ENCODE assay signal across 11 mouse cellular contexts in genomic region chr2:168045771-168046170, GRCm38 (mm10). TPM values are rescaled to one million over a fixed set of nuclear protein-coding genes. Genes with fewer than 3 reads are reported as not detected.
DNase-seq lines count a peak whose midpoint lies in the region; ATAC-seq and TF ChIP-seq lines count a peak whose summit lies in the region.
"Had no signal": no experiment of that assay in that cellular context is flagged by ENCODE, and none has a peak within 500 bp of the region (broad histone marks: within the 10 kb centered on the region; RNA-seq: fewer than 3 reads in every experiment).

No protein-coding gene starts in this region.

- no peaks in the 10 kb centered on the region for H3K27me3 ChIP-seq in heart, embryonic 12.5 days (replicated peaks)
- H3K27me3 ChIP-seq in intestine, embryonic 16.5 days (replicated peaks; ENCODE audit: control insufficient read depth, insufficient read depth, low read length) = 0 out of 2 replicates have a peak, but pooled peaks cover 2% of the 10 kb centered on the region
- peaks cover 33% of the 10 kb centered on the region for H3K27me3 ChIP-seq in limb, embryonic 12.5 days
- H3K27me3 ChIP-seq in hindbrain, embryonic 11.5 days (ENCODE audit: control insufficient read depth, insufficient read depth, low read length) = peaks cover 20% of the 10 kb centered on the region
- H3K27me3 ChIP-seq in thymus, adult 2 months (ENCODE audit: control insufficient read depth, insufficient read depth, low read length) = peaks cover 11% of the 10 kb centered on the region; the same call in 1 of the 2 replicates

- H3K9me3 ChIP-seq in heart, embryonic 12.5 days (replicated peaks) = no peaks in the 10 kb centered on the region
- H3K9me3 ChIP-seq in intestine, embryonic 16.5 days (ENCODE audit: control insufficient read depth, low read length) = 0 out of 2 replicates have a peak, but pooled peaks cover 3% of the 10 kb centered on the region
- no peaks in the 10 kb centered on the region for H3K9me3 ChIP-seq in limb, embryonic 12.5 days
- no peaks in the 10 kb centered on the region for H3K9me3 ChIP-seq in hindbrain, embryonic 11.5 days (ENCODE audit: control insufficient read depth, low read length)

- 0 out of 2 replicates have a peak overlapping the region, but pooled peaks have one; percentile 0 for H3K4me2 ChIP-seq in heart, embryonic 12.5 days
- peak overlapping the region; percentile 20 for H3K4me2 ChIP-seq in intestine, embryonic 16.5 days (ENCODE audit: low read depth, low read length)
- peak overlapping the region; percentile 4; the same call in 1 of the 2 replicates for H3K4me2 ChIP-seq in limb, embryonic 12.5 days
- no peak overlapping the region for H3K4me2 ChIP-seq in hindbrain, embryonic 11.5 days (replicated peaks; ENCODE audit: low read depth, low read length)

- 0 out of 2 replicates have a peak overlapping the region, but pooled peaks have one; percentile 26 for H3K9ac ChIP-seq in heart, embryonic 12.5 days
- peak overlapping the region; percentile 38; the same call in 1 of the 2 replicates for H3K9ac ChIP-seq in intestine, embryonic 16.5 days (ENCODE audit: low read depth, low read length)
- no peak overlapping the region for H3K9ac ChIP-seq in limb, embryonic 12.5 days (replicated peaks)
- no peak overlapping the region for H3K9ac ChIP-seq in hindbrain, embryonic 11.5 days (ENCODE audit: low read depth, low read length)

- ATAC-seq in heart, embryonic 12.5 days (ENCODE audit: insufficient number of reproducible peaks, low FRiP score) = no peak
- ATAC-seq in intestine, embryonic 16.5 days = peak; percentile 78
- ATAC-seq in limb, embryonic 12.5 days (ENCODE audit: insufficient number of reproducible peaks, insufficient read depth, low FRiP score, low TSS enrichment, low read depth) = peak; percentile 47
- no peak for ATAC-seq in erythroid progenitor cell, adult 5-6 weeks (replicated peaks; ENCODE audit: low FRiP score, poor library complexity, severe bottlenecking)
- no peak for ATAC-seq in hindbrain, embryonic 11.5 days (ENCODE audit: low FRiP score)
- ATAC-seq: inflammation-experienced regulatory T-cells, adult 6 months had no signal

- WGBS in heart, embryonic 12.5 days = 22% methylated on average over 5 of the region's 5 CpGs
- 9% methylated on average over 5 of the region's 5 CpGs for WGBS in intestine, embryonic 16.5 days
- 14% methylated on average over 5 of the region's 5 CpGs for WGBS in limb, embryonic 12.5 days
- 40% methylated on average over 5 of the region's 5 CpGs for WGBS in hindbrain, embryonic 11.5 days
- 65% methylated on average over 5 of the region's 5 CpGs for WGBS in thymus, adult 2 months

- peaks cover 28% of the 10 kb centered on the region for H3K4me1 ChIP-seq in heart, embryonic 12.5 days (replicated peaks)
- H3K4me1 ChIP-seq in intestine, embryonic 16.5 days (ENCODE audit: control insufficient read depth, insufficient read depth, low read length) = peaks cover 55% of the 10 kb centered on the region
- H3K4me1 ChIP-seq in limb, embryonic 12.5 days (replicated peaks) = peaks cover 42% of the 10 kb centered on the region
- H3K4me1 ChIP-seq in hindbrain, embryonic 11.5 days (replicated peaks; ENCODE audit: control insufficient read depth, insufficient read depth, low read length) = peaks cover 4% of the 10 kb centered on the region
- no peaks in the 10 kb centered on the region for H3K4me1 ChIP-seq in thymus, adult 2 months (replicated peaks; ENCODE audit: control insufficient read depth, insufficient read depth, low read length)

- no peak overlapping the region for H3K4me3 ChIP-seq in heart, embryonic 12.5 days
- H3K4me3 ChIP-seq in intestine, embryonic 16.5 days (ENCODE audit: low read length) = no peak overlapping the region
- no peak overlapping the region for H3K4me3 ChIP-seq in limb, embryonic 12.5 days (replicated peaks)
- H3K4me3 ChIP-seq in hindbrain, embryonic 11.5 days (ENCODE audit: low read depth, low read length) = no peak overlapping the region
- H3K4me3 ChIP-seq in thymus, adult 2 months (ENCODE audit: control insufficient read depth, insufficient read depth, low read length) = no peak overlapping the region

- no peak overlapping the region for H3K27ac ChIP-seq in heart, embryonic 12.5 days (ENCODE audit: poor library complexity, severe bottlenecking)
- peak overlapping the region; percentile 90 for H3K27ac ChIP-seq in intestine, embryonic 16.5 days (ENCODE audit: low read length)
- H3K27ac ChIP-seq in limb, embryonic 12.5 days = peak overlapping the region; percentile 81
- H3K27ac ChIP-seq in hindbrain, embryonic 11.5 days (ENCODE audit: low read depth, low read length) = no peak overlapping the region
- no peak overlapping the region for H3K27ac ChIP-seq in thymus, adult 2 months (ENCODE audit: control insufficient read depth, insufficient read depth, low read length)

- no peak for TF ChIP-seq POLR2A in thymus, adult 2 months (IDR thresholded peaks at IDR 0.05; ENCODE audit: control insufficient read depth, extremely low read depth, insufficient read depth, low read length, poor library complexity)

- no peak for TF ChIP-seq CTCF in thymus, adult 2 months (IDR thresholded peaks at IDR 0.05; ENCODE audit: borderline replicate concordance, control insufficient read depth, extremely low read depth, insufficient read depth, low read length, poor library complexity)

- no peak for DNase-seq in heart, adult 9 months (ENCODE audit: low spot score in 2 of 2)
- peak; percentile 56 for DNase-seq in fat pad, adult 2 months (ENCODE audit: extremely low read depth, low read depth, low spot score)
- DNase-seq in hindbrain, embryonic 11.5 days (ENCODE audit: low spot score) = no peak
- DNase-seq in thymus, adult 2 months = no peak
- DNase-seq: cerebellum, adult 11-12 months had no signal

- no peaks in the 10 kb centered on the region for H3K36me3 ChIP-seq in heart, embryonic 12.5 days
- H3K36me3 ChIP-seq in intestine, embryonic 16.5 days (ENCODE audit: control insufficient read depth, insufficient read depth, low read length) = no peaks in the 10 kb centered on the region; the same call in 1 of the 2 replicates
- no peaks in the 10 kb centered on the region for H3K36me3 ChIP-seq in limb, embryonic 12.5 days
- H3K36me3 ChIP-seq in hindbrain, embryonic 11.5 days (ENCODE audit: control insufficient read depth, insufficient read depth, low read length) = no peaks in the 10 kb centered on the region
- no peaks in the 10 kb centered on the region for H3K36me3 ChIP-seq in thymus, adult 2 months (ENCODE audit: control insufficient read depth, insufficient read depth, low read length)

RNA-seq across cellular contexts. Expression of gene Pard6b, which starts 35.0 kb away (rescaled TPM):
- 13.0 and 13.2 TPM in 2 replicates for polyA plus RNA-seq in heart, embryonic 12.5 days (2016; fragmentation: Nextera tagmentation; extraction: Ambion mirVana)
- polyA plus RNA-seq in intestine, embryonic 16.5 days (2015; fragmentation: Nextera tagmentation; extraction: Ambion mirVana) = 7.8 and 13.9 TPM in 2 replicates
- polyA plus RNA-seq in limb, embryonic 12.5 days (2016; fragmentation: Nextera tagmentation; extraction: Ambion mirVana) = 5.4 and 6.4 TPM in 2 replicates
- total RNA-seq in erythroid progenitor cell, adult 5-6 weeks (2015; ENCODE audit: low replicate concordance) = not detected in 2 replicates
- total RNA-seq in erythroid progenitor cell, adult 5-6 weeks (2017; ENCODE audit: low replicate concordance) = 0.13 TPM in 1 of 2 replicates, not detected in the other
- 7.1 and 7.5 TPM in 2 replicates for polyA plus RNA-seq in hindbrain, embryonic 11.5 days (2014; fragmentation: Nextera tagmentation; extraction: Ambion mirVana)
- polyA plus RNA-seq in thymus, adult 2 months (2012; rRNA removed) = 3.4 and 4.2 TPM in 2 replicates

RNA-seq across cellular contexts. Expression of gene Ripor3, which starts 35.4 kb away (rescaled TPM):
- polyA plus RNA-seq in heart, embryonic 12.5 days (2016; fragmentation: Nextera tagmentation; extraction: Ambion mirVana) = 1.3 and 1.5 TPM in 2 replicates
- 2.7 and 3.1 TPM in 2 replicates for polyA plus RNA-seq in intestine, embryonic 16.5 days (2015; fragmentation: Nextera tagmentation; extraction: Ambion mirVana)
- polyA plus RNA-seq in limb, embryonic 12.5 days (2016; fragmentation: Nextera tagmentation; extraction: Ambion mirVana) = 0.73 and 0.98 TPM in 2 replicates
- total RNA-seq in erythroid progenitor cell, adult 5-6 weeks (2015; ENCODE audit: low replicate concordance) = not detected in 2 replicates
- total RNA-seq in erythroid progenitor cell, adult 5-6 weeks (2017; ENCODE audit: low replicate concordance) = 0.45 TPM in 1 of 2 replicates, not detected in the other
- 0.49 and 0.69 TPM in 2 replicates for polyA plus RNA-seq in hindbrain, embryonic 11.5 days (2014; fragmentation: Nextera tagmentation; extraction: Ambion mirVana)
- 1.4 and 1.5 TPM in 2 replicates for polyA plus RNA-seq in thymus, adult 2 months (2012; rRNA removed)
- total RNA-seq: megakaryocyte progenitor cell, adult 5-6 weeks had no signal

Comparison
In these comparisons a context has a peak if more than half of its experiments do, and no peak if none do; other contexts are left out.
1. ATAC-seq: peak in intestine, embryonic 16.5 days (single experiment) and limb, embryonic 12.5 days (single experiment); none in heart, embryonic 12.5 days (single experiment), erythroid progenitor cell, adult 5-6 weeks (single experiment) and hindbrain, embryonic 11.5 days (single experiment).
2. H3K27ac ChIP-seq: peak in intestine, embryonic 16.5 days (single experiment) and limb, embryonic 12.5 days (single experiment); none in heart, embryonic 12.5 days (single experiment), hindbrain, embryonic 11.5 days (single experiment) and thymus, adult 2 months (single experiment).
3. H3K9ac ChIP-seq: peak in heart, embryonic 12.5 days (single experiment) and intestine, embryonic 16.5 days (single experiment); none in limb, embryonic 12.5 days (single experiment) and hindbrain, embryonic 11.5 days (single experiment).